Mouse (Mus musculus) v-Abl transformed pro-B cells (cell line): ENCODE measurements around the gene Krt26.

Source experiments
- in situ Hi-C, 2 experiments: fragments of 400-800 bp; cut with MboI; formaldehyde crosslinking; loops; one replicate each; pipeline ENCODE4 v1.15.1; 2025; ENCODE audit not compliant: unreplicated experiment in 2 of 2

The Krt26 gene

GRCm38 (mm10) chr11:99337866-99338265 lies at the start of gene Krt26:
TSS of gene Krt26 (minus strand) at chr11:99337966.
- in situ Hi-C loops: no loop called here

DNA sequence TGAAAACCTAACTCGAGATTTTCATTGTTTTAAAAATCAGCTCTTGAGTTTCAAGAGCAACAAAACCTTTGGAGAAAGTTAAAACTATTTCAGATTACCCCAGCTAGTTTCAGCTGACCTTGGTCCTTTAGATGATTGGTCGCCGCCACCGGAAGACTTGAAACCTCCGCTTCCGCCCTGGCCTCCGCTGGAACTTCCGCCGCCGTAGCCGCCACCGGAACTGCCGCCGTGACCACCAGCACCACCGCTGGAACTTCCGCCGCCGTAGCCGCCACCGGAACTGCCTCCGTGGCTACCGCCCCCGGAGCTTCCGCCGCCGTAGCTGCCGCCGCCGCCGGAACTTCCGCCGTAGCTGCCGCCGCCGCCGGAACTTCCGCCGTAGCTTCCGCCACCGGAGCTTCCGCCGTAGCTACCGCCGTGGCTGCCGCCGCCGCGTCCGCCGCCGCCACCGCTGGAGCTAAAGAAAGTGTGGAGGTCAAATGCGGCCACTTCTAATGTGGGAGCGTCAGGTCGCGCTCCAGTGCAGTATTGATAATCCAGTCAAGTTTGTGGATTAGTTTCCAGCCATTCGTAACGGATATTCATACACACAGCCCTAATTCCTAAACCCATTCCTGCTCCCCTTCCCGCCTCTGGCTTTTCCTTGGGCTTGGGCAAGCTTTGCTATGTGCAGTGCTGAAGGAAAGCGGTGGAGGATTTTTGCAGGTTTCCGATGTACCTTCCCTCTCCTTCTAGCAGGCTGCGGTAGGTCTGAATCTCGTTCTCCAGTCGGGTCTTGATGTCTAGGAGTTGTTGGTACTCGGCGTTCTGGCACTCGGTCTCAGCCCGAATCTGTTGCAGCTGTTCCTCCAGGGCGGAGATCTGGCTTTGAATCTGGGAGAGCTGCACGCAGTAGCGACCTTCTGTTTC lies 48.3 kb upstream of the Krt26 start:
- in situ Hi-C loops: loop anchor here in 1 of 2 experiments (25.0 kb wide), 1 partner anchor 626 kb away; the partner anchor contains the start of gene Krt33a

- in situ Hi-C loops: loop anchor here in 1 of 2 experiments (25.0 kb wide), 1 partner anchor 633 kb away; the partner anchor contains the start of gene Krt33a
These were observed 41.8 kb upstream of the Krt26 start for GRCm38 (mm10) chr11:99379568-99379967.

GRCm38 (mm10) chr11:99374803-99375202 lies 37.0 kb upstream of the Krt26 start, which contains the start of gene Krt28:
TSS of gene Krt28 (minus strand) at chr11:99374903.
- in situ Hi-C loops: loop anchor here in 1 of 2 experiments (25.0 kb wide), 1 partner anchor 637 kb away; the partner anchor contains the start of gene Krt33a

DNA sequence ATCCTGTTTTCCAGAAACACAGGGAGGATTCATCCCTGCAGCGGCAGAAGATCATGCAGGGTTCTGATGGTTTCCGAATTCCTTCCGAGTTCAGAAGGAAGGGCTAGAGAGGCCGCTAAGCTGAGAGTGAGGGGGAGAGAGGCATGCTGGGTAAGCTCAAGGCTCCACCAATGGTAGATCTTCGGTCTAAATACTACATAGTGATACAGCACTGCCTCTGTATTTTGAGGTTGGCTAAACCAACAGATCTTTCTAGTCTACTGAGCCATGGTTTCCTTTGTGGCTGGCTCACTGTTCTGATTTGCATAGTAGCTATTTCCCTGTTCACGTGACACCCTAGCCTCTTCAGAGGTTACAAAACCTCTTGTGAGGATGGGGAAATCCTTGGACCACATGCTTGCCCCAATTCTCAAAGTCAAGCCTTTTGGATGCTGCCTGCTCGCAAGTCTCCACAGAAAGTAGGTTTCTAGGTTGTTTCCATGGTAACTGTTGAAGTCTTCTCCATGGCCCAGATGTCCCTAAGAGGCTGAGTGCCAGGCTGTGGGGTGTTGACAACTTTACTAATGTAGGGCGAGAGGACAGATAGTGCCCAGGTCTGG lies 32.2 kb upstream of the Krt26 start:
- in situ Hi-C loops: no loop called here

DNA sequence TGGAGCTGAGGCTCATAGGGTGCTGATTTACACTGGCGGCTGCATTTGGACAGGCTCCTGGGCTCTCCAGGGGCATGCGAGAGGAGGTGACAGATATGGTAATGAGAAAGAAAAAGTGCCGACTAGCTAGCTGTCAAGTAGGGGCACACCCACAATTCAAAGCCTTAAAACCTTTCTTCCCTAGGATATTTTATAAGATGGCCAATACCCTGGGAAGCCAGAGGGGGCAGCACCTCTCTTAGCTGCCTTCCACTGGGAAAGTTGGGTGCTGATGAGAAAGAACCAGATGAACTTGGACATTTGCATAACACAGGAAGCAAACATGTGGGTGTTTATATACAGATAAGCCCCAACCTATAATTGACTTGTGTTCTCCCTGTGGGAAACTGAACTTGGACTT lies 31.5 kb upstream of the Krt26 start:
- in situ Hi-C loops: no loop called here

DNA sequence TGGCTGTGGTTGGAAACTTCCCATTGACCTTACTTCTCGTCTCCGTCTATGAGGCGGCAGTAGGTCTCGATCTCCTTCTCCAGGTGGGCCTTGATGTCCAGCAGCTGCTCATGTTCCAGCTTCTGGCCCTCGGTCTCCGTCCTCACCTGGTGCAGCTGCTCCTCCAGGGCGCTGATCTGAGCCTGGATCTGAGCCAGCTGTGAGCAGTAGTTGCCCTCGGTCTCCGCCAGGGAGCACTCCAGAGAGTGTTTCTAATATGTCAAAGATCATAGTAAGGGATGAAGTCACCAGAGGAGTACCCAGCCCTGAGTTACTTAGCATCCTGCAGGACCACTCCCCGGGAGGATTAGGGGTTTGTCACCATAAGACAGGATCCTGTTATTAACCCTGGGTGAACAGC lies 29.0 kb upstream of the Krt26 start:
- in situ Hi-C loops: no loop called here

GRCm38 (mm10) chr11:99364412-99364811 lies 26.6 kb upstream of the Krt26 start:
- in situ Hi-C loops: no loop called here

- in situ Hi-C loops: no loop called here
These were observed 23.7 kb upstream of the Krt26 start for GRCm38 (mm10) chr11:99361423-99361822.

DNA sequence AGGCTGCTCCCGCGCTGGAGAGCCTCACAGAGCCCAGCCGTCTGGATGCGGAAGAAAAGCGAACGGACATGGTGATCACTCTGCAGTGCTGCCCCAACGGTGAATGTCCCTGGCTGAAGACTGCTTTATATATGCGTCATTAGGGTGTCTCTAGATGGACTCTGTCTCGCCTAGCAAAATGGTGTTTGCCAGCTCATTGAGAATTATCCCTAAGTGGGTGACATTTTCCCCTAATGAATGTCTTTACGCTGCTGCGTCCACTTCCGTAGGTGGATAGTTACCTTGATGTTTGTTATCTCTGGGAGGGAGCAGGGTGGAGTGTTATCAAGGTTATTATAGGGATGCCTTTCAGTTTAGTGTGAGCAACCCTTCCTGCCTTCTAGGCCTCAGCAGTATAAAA lies 13.2 kb upstream of the Krt26 start, which contains the start of gene Krt27:
Krt27 (minus strand) TSS at position 101 of the 400 bp plus-strand sequence.
- in situ Hi-C loops: no loop called here

GRCm38 (mm10) chr11:99339299-99339847 lies 1.6 kb upstream of the Krt26 start:
- in situ Hi-C loops: no loop called here

DNA sequence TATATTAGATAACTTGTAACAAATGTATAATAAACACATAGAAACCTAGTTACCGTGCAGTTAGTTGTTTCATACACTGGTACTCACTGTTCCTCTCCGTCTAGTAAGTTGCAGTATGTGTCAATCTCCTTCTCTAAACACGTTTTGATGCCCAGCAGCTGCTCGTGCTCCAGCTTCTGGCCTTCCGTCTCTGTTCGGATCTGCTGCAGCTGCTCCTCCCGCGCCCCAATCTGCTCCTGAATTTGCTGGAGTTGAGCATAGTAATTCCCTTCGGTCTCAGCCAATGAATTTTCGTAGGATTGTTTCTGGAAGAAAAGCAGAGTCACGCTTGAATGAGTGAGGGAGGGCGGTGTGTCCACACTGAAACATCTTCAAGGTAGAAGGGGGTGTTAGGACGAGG lies 4.3 kb downstream of the Krt26 start:
- in situ Hi-C loops: no loop called here

- in situ Hi-C loops: no loop called here
These were observed 8.1 kb downstream of the Krt26 start for GRCm38 (mm10) chr11:99329655-99330054.

DNA sequence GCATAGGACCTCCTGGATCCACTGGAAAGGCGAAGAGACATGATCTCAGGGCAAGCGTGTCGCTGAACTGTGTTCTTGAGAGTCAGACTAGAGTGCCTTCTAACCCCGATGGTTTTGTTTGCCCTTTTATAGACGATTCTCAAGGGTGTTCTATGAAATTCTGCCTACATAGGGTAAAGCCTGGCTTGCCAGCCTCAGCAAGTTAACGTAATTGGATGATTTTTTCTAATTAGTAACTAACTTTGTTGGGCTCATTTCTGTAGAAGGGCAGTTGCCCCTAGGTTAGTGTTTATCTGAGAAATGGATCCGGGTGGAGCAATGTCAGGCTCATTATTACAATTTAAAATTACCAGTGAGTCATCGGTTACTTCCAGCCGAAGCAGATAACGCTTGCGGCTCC lies 14.9 kb downstream of the Krt26 start, which contains the start of gene Krt25:
Krt25 (minus strand) TSS at position 101 of the 400 bp plus-strand sequence.
- in situ Hi-C loops: loop anchor here in 1 of 2 experiments (5.0 kb wide), 1 partner anchor 964 kb away; no protein-coding TSS in a partner anchor

- in situ Hi-C loops: loop anchor here in 1 of 2 experiments (5.0 kb wide), 1 partner anchor 966 kb away; no protein-coding TSS in a partner anchor
These were observed 16.7 kb downstream of the Krt26 start for GRCm38 (mm10) chr11:99321094-99321493.

DNA sequence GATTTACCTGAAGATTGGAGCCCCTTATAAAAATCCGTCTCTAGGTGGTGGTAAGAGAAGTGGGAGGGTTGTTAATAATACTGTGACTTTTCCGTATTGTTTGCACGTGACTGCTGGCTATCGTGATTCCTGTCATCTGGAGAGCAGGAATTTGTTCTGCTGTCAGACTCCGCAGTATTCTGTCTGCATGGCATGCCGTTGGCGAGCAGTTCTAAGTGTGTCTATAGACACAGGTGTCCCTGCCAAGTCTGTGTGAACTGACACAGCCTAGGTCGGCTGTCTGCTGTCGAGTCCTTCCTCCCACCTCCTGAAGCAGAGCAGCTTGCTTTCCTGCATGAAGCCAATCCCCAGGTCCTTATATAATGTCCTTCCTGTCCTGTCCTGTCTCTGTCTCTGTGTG lies 18.6 kb downstream of the Krt26 start:
- in situ Hi-C loops: loop anchor here in 1 of 2 experiments (10.0 kb wide), 1 partner anchor 976 kb away; no protein-coding TSS in a partner anchor

DNA sequence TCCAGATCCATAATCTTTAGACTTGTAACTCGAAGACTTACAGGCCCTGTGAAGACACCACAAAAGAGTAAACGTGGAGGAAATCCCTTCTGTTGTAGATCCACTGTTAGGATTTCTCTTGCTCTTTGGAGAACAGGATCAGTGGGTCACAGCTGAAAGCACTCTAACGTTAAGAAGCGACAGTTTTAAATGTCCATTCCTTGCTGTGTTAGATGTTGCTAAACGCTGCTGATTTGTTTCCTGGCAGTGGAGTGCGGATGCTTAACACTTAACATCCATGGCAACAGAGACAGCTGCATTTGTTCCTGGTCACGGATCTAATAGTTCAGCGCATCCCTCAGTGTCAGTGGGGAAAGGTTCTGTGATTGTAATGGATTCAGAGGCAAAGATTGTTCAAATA lies 21.2 kb downstream of the Krt26 start:
- in situ Hi-C loops: loop anchor here in 1 of 2 experiments (10.0 kb wide), 1 partner anchor 978 kb away; no protein-coding TSS in a partner anchor

DNA sequence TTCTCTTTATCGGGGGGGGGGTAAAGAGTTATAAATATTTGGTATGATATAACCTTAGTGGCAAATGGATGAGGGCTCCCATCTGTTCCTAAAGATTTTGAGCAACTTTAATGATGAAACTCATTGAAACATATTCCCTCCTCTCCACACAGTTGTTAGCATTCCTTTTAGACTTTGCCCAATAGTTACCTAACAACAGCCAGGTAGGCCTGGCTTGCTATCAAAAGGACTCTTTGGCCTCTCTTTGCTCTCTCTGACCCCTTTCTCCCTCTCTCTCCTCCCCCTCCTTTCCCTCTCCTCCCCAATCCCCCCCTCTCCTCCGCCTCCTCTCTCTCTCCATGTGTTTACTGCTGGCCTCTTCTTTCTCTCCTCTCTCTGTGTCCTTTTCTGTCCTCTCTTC lies 23.2 kb downstream of the Krt26 start:
- in situ Hi-C loops: loop anchor here in 1 of 2 experiments (10.0 kb wide), 1 partner anchor 980 kb away; no protein-coding TSS in a partner anchor

DNA sequence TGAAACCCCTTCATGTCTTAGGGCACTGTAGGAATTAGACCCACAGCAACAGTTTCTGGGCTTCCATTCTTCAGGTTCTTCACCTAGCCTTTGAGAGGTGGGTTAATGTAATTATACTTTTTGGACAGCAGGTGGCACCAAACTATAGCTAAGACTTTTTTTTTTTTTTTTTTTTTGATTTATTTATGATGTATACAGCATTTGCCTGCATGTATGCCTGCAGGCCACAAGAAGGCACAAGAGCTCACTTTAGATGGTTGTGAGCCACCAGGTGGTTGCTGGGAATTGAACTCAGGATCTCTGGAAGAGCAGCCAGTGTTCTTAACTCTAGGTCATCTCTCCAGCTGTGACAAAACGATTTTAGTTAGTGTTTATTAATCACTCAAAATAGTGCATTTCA lies 26.9 kb downstream of the Krt26 start:
- in situ Hi-C loops: loop anchor here in 1 of 2 experiments (10.0 kb wide), 1 partner anchor 984 kb away; no protein-coding TSS in a partner anchor

- in situ Hi-C loops: no loop called here
These were observed 30.2 kb downstream of the Krt26 start for GRCm38 (mm10) chr11:99307579-99307978.
